Mouse (Mus musculus) left cerebral cortex, adult 2 months (tissue): ENCODE data around the gene Ankrd55. TPM values are rescaled to one million over a fixed set of nuclear protein-coding genes. Genes with fewer than 3 reads are reported as not detected.
"Not testable (repeated sequence)": the region's sequence is repeated elsewhere in the genome, so short reads cannot be mapped to it uniquely, and the experiment has no call there.

ENCODE experiments used
- DNase-seq, 2 experiments: peaks; one replicate each; pipeline ENCODE4 v3.0.0; 2021 to 2022; ENCODE audit warnings: low spot score in 2 of 2, mixed read lengths in 1 of 2; ENCODE audit errors: extremely low spot score in 1 of 2
- H3K27ac ChIP-seq: fragments of 200-600 bp; 2 replicates; pipeline ENCODE4 v1.8.1; 2022
- H3K4me3 ChIP-seq: fragments of 200-600 bp; 2 replicates; pipeline ENCODE4 v1.8.1; 2022
- CTCF ChIP-seq: fragments of 200-600 bp; IDR thresholded peaks from 2 replicates; pipeline ENCODE4 v1.8.1; 2022; ENCODE audit warnings: antibody characterized with exemption, mild to moderate bottlenecking, moderate library complexity
- intact Hi-C: fragments of 180-260 bp; cut with DNase I; formaldehyde crosslinking; loops from one replicate; pipeline ENCODE4 v1.15.1; 2025
- total RNA-seq, 2 experiments: library from RNA; stranded (reverse); gene quantifications; 2 replicates each; pipeline ENCODE4 v1.2.3; 2021

Ankrd55 gene
- total RNA-seq, 2 experiments from 2014 or later: 3.6 to 4.1 TPM

DNA sequence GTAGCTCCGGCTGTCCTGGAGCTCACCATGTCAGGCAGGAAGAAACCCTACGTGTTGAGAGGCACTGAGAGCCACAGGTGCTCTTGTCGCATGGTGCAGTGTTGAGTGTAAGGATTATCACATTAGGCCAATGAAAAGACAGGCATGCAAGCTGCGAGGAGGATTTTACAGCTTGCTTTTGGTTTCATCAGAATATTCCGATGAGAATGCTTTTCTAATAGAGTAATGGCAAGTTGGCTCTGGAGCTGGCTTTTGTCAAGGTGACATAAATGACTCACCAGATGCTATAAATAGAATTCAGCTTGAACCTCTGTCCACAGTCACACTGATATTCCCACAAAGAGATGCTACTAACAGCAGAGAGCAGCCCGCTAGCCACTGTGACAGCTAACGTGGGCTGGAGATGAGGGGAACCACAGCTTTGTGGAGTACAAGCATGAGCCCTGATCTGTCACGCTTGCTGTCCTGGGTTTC, 137.0 kb downstream of the Ankrd55 start:
- H3K27ac ChIP-seq: no peak overlapping the region
- TF ChIP-seq CTCF: no peak
- no peak for DNase-seq
- intact Hi-C loops: no loop called here
- no peak overlapping the region for H3K4me3 ChIP-seq

- TF ChIP-seq CTCF: no peak
- intact Hi-C loops: no loop called here
- Histone ChIP-seq H3K27ac (no peak overlapping the region), H3K4me3 (no peak overlapping the region)
- no peak for DNase-seq
Measured at GRCm38 (mm10) chr13:112426265-112427135, 138.2 kb downstream of the Ankrd55 start.

DNA sequence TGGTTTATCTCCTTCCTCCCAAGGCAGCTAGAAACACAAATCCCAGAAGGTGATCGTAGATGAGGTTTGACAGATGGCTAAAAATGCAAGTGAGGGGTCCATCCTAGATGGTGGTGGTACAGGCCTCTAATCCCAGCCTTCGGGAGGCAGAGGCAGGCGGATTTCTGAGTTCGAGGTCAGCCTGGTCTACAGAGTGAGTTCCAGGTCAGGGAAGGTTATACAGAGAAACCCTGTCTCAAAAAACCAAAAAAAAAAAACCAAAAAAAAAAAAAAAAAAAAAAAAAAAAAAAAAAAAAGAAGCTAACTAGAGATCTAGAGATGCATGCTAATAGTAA, 138.9 kb downstream of the Ankrd55 start:
- not testable (repeated sequence) for DNase-seq

DNA sequence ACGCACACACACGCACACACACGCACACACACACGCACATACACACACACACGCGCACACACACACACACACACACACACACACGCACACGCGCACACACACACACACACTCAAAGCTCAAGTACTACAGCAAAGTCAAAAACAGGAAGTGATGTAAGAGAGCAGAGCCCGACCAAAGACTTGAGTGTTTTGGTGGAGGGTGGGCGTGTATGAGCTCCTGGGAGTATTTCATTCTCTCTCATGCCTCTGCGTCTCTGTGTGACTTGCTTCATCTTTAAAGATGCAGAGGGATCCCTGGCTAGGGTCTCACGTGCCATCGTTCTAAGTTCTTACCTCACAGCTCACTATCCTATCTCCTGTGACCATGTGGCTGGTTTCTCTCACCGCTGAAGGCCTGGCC, 139.3 kb downstream of the Ankrd55 start:
- no peak for DNase-seq
- Histone ChIP-seq H3K4me3 (no peak overlapping the region), H3K27ac (no peak overlapping the region)
- TF ChIP-seq CTCF: no peak
- intact Hi-C loops: no loop called here

More for the DNA sequence above, 138.9 kb downstream of the Ankrd55 start:
- intact Hi-C loops, H3K27ac ChIP-seq, H3K4me3 ChIP-seq: not testable (repeated sequence)

GRCm38 (mm10) chr13:112433271-112433670, 145.0 kb downstream of the Ankrd55 start:
- DNase-seq: no peak
- intact Hi-C loops: no loop called here
- Histone ChIP-seq H3K4me3 (no peak overlapping the region), H3K27ac (no peak overlapping the region)
- no peak for TF ChIP-seq CTCF

Other genes with a start within 250 kb of the Ankrd55 start
- 10 to 100 TPM; 73.3 to 80.1 TPM for gene Il6st, start 175.6 kb downstream of the Ankrd55 start, total RNA-seq